23 mouse cellular contexts compared by ENCODE assay signal in genomic region chr15:50260057-50260456, GRCm38 (mm10).
A peak's percentile ranks its signal among the peaks of the same experiment; 100 is the strongest.
DNase-seq lines count a peak whose midpoint lies in the region; ATAC-seq and TF ChIP-seq lines count a peak whose summit lies in the region.
"Had no signal": no experiment of that assay in that cellular context is flagged by ENCODE, and none has a peak within 500 bp of the region (broad histone marks: within the 10 kb centered on the region; RNA-seq: fewer than 3 reads in every experiment).

No protein-coding gene starts in this region.

- no peak overlapping the region for H3K4me3 ChIP-seq in intestine, postnatal 0 days (ENCODE audit: low read depth, low read length)
- no peak overlapping the region for H3K4me3 ChIP-seq in forebrain, embryonic 10.5 days
- H3K4me3 ChIP-seq: embryonic facial prominence, embryonic 15.5 days; heart, adult 2 months; heart, embryonic 15.5 days; kidney, embryonic 15.5 days; left cerebral cortex, adult 2 months; stomach, embryonic 15.5 days had no signal

- no peak for TF ChIP-seq CTCF in Patski (IDR thresholded peaks at IDR 0.05)
- TF ChIP-seq CTCF in intestine, postnatal 0 days (IDR thresholded peaks at IDR 0.05; ENCODE audit: low read depth) = no peak

- CTCF ChIA-PET in Patski (lab: Charles Lee) = interaction anchor here (1.6 kb wide), 1 partner anchor 10 kb away, joined by 5 read pairs; no protein-coding TSS in a partner anchor

- ATAC-seq in Patski = peak; percentile 69
- ATAC-seq in megakaryocyte progenitor cell, adult 5-6 weeks (replicated peaks; ENCODE audit: poor library complexity) = peak; percentile 96
- no peak for ATAC-seq in intestine, postnatal 0 days
- ATAC-seq: midbrain, embryonic 16.5 days had no signal

- no peak overlapping the region for H3K9ac ChIP-seq in intestine, postnatal 0 days (ENCODE audit: low read depth, low read length)
- H3K9ac ChIP-seq: embryonic facial prominence, embryonic 15.5 days; heart, embryonic 15.5 days; kidney, embryonic 15.5 days; stomach, embryonic 15.5 days had no signal

- H3K4me1 ChIP-seq in intestine, postnatal 0 days (replicated peaks; ENCODE audit: control insufficient read depth, insufficient read depth, low read length) = no peaks in the 10 kb centered on the region
- H3K4me1 ChIP-seq in forebrain, embryonic 10.5 days = no peaks in the 10 kb centered on the region
- H3K4me1 ChIP-seq: embryonic facial prominence, embryonic 15.5 days; heart, embryonic 15.5 days; kidney, embryonic 15.5 days; stomach, embryonic 15.5 days had no signal

- H3K27me3 ChIP-seq in Patski = peaks cover 7% of the 10 kb centered on the region
- H3K27me3 ChIP-seq in intestine, postnatal 0 days (replicated peaks; ENCODE audit: control insufficient read depth, insufficient read depth, low read length) = no peaks in the 10 kb centered on the region
- no peaks in the 10 kb centered on the region for H3K27me3 ChIP-seq in forebrain, embryonic 10.5 days (ENCODE audit: poor library complexity, severe bottlenecking)
- H3K27me3 ChIP-seq: CH12.LX; embryonic facial prominence, embryonic 15.5 days; heart, embryonic 15.5 days; kidney, embryonic 15.5 days; stomach, embryonic 15.5 days had no signal

- in situ Hi-C loops in Patski (cut with MboI; ENCODE audit: low pct_unique_long_range_greater_than_20kb) = loop anchor here (10.0 kb wide), 1 partner anchor 215 kb away; no protein-coding TSS in a partner anchor

- no peak overlapping the region for H3K27ac ChIP-seq in intestine, postnatal 0 days (ENCODE audit: low read depth, low read length)
- no peak overlapping the region for H3K27ac ChIP-seq in forebrain, embryonic 10.5 days
- H3K27ac ChIP-seq: embryonic facial prominence, embryonic 15.5 days; heart, adult 2 months; heart, embryonic 15.5 days; kidney, embryonic 15.5 days; left cerebral cortex, adult 2 months; stomach, embryonic 15.5 days had no signal

- H3K4me2 ChIP-seq in intestine, postnatal 0 days (replicated peaks; ENCODE audit: low read depth) = no peak overlapping the region
- H3K4me2 ChIP-seq: embryonic facial prominence, embryonic 15.5 days; heart, embryonic 15.5 days; kidney, embryonic 15.5 days; stomach, embryonic 15.5 days had no signal

- DNase-seq in 416B (ENCODE audit: low read depth) = peak; percentile 56
- peak; percentile 4 for DNase-seq in CD4-positive helper T cell, adult 2 months (ENCODE audit: low read depth, low spot score)
- DNase-seq in Patski (ENCODE audit: low read depth, low spot score) = no peak
- no peak for DNase-seq in lung, postnatal 25 days (ENCODE audit: low spot score)
- no peak for DNase-seq in forebrain, embryonic 10.5 days (ENCODE audit: extremely low spot score, low spot score)
- DNase-seq: adrenal gland, postnatal 25 days; cerebellum, adult 11-12 months; cerebellum, postnatal 14 days; heart, adult 2 months; kidney, postnatal 4 days; layer of hippocampus, adult 9-11 months; lung, postnatal 10 days; right cerebral cortex, postnatal 25 days; thymus, adult 2 months had no signal

- 62% methylated on average over 2 of the region's 2 CpGs for WGBS in intestine, postnatal 0 days
- 89% methylated on average over 2 of the region's 2 CpGs for WGBS in forebrain, embryonic 10.5 days

- no peaks in the 10 kb centered on the region for H3K9me3 ChIP-seq in intestine, postnatal 0 days (ENCODE audit: control insufficient read depth)
- no peaks in the 10 kb centered on the region for H3K9me3 ChIP-seq in forebrain, embryonic 10.5 days
- H3K9me3 ChIP-seq: embryonic facial prominence, embryonic 15.5 days; heart, embryonic 15.5 days; kidney, embryonic 15.5 days; stomach, embryonic 15.5 days had no signal

- H3K36me3 ChIP-seq in intestine, postnatal 0 days (ENCODE audit: control insufficient read depth, insufficient read depth) = no peaks in the 10 kb centered on the region
- no peaks in the 10 kb centered on the region for H3K36me3 ChIP-seq in forebrain, embryonic 10.5 days (replicated peaks)
- H3K36me3 ChIP-seq: embryonic facial prominence, embryonic 15.5 days; heart, embryonic 15.5 days; kidney, embryonic 15.5 days; stomach, embryonic 15.5 days had no signal

- POLR2A ChIA-PET in Patski (lab: Charles Lee) = no interaction called here

Comparison
In these comparisons a context has a peak if more than half of its experiments do, and no peak if none do; other contexts are left out.
1. DNase-seq: peak in 416B (single experiment) and CD4-positive helper T cell, adult 2 months (single experiment); none in Patski (single experiment), lung, postnatal 25 days (single experiment) and forebrain, embryonic 10.5 days (single experiment).